Mouse (Mus musculus): ENCODE measurements around the gene Pan3.

Pan3 gene

DNA sequence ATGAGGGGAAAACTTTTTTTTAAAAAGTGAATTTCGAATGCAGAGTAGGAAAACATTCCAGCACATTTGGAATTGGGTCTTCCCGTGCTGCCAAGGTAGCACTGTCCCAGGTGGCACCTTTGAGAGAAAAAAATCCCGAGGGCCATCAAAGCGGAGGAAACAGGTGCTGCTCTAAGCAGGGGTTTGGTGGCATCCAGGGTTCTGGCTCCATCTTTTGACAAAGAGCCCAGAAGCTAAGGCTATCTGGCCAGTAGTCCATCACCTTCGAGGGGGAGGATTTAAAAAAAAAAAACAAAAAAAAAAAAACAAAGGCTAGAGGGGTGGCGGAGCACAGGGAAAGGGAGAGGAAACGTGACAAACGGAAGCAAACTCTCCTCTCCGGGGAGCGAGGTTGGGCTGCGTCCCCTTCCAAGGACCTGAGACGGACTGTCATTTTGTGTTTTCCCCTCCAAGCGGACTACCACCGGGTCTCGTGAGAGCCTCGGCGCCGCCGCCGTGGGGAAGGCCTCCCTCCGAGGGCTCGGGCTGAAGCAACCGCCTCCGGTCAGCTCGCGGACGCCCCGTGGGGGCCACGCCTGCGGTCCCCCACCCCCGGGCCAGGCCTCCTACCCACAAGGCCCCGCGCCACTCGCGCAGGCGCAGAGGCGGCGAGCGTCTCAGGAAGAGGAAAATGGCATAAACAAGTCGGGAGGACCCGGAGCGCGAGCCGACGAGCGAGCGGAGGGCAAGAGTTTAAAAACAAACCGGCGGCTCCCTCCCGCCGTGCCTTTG is at the start of gene Pan3:
Gene Pan3, plus strand, starts transcription at position 627 of the 771 bp plus-strand sequence.
- peak; percentile 94 to 97 for DNase-seq

DNA sequence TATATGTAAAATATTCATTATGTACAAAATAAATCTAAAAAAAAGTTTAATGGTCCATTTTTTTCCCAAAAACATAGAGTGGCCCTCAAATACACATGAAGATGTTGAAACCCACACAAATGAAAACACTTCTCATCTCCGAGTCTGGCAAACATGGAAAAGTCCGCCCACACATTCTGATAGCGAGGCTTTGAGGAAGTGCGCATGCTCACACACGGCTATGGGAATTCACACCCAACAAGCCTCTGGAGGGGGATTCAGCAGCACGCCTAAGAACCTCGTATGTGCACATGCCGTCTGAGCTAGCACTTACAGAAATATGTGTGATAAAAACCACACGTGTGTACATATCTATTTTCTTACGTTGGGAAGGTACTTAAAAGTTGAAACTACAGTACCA is 48.6 kb upstream of the Pan3 start:
- DNase-seq: no peak

DNA sequence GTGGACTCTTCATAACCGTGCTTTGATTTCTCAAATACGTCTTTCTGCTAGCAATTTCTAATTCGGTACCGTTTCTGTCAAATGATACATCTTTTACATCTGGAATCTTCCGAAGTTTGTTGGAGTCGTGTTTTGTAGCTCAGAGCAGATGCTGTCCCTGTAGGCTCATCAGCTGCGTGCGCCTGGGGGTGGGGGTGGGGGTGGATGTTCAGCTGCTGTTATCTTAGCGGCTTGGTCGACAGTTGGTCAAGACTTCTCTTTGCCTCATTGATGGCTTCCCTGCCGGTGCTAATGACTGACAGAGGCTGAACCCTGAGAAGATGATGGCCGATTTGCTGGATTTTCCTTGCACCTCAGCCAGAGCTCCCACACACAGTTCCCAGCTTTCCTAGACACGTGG is 43.1 kb upstream of the Pan3 start:
- no peak for DNase-seq

DNA sequence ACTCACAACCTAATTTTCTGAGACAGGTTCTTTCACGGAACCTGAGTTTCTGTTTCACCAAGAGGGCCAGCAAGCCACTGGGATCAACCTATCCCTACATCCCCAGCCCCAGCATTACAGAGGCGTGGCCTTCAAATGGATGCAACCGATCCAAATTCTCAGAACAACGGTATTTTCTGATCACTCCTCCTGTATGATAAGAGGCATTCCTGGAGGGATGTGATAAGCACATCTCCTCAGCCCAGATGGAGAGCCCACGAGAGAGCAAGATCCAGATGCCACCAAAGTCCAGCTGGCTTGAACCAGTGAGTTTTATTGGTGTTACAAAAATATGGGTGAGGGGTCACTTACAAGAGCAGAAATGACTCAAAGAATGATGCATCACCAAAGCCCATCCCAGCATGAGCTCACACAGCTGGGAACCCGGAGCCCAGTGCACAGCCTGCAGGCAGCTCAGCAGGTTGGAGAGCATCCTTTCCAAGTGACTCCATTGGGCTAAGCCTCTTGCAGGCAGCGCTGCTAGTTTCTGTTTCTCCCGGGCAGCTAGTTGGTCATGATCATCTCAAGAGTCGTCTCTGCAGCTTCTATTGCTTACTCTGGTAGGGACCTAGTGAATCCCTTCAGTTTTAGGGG is 41.5 kb upstream of the Pan3 start:
- DNase-seq: no peak

DNA sequence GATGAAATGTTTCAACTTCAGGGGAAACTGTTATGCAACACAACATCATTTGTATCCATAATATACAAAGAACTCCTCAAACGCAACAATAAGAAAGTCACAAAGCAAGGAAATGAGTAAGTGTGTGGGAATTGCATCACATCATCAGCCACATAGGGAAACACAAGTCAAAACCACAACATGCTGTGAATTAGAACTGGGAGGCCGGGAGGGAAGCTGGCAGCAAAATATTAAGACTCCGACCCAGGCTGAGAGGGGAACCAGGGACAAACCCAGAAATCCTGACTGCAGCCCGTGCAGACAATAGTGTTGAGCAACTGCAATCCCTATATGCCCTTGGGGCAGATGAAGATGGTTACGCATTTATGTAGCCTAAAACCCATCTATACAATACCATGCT is 40.9 kb upstream of the Pan3 start:
- no peak for DNase-seq

DNA sequence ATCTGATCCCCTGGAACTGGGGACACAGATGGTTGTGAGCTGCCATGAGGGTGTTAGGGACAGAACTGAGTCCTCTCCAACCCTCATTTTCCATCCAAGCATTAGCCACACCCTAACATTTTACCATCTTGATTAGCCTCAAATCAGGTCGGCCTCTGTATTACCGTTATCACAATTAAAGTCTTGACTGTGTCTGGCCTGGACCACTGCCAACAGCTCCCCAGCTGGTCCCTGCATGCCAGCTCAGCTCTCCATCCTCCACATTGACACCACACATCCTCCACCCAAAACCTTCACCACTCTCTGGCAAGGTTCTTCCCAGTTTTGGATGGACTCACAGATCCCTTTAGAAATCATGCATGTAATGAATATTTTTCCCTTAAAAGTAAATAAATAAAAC is 39.2 kb upstream of the Pan3 start:
- peak; percentile 10 to 16 for DNase-seq

DNA sequence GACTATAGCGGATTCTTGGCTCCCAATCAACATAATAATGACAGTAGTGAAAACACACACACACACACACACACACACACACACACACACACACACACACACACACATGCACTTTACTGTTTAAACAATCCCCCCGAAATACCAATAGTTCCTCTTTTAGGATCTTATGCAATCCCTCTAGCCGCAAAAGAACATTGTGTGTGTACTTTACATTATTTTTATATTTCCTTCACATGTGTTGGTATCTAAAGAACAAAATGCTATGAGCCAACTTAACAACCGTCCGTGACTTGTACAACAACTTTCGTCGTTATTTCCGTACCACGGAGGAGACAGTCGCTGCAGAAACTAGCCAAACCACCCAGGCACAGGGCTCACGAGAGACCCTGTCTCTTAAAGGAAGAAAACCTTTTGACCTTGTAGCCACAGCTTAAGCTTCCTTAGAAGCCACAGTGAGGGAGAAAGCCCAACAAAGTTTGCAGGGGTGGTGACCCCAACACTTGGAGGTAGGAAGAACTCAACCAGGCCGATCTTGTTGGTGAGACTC is 37.2 kb upstream of the Pan3 start:
- no peak for DNase-seq

DNA sequence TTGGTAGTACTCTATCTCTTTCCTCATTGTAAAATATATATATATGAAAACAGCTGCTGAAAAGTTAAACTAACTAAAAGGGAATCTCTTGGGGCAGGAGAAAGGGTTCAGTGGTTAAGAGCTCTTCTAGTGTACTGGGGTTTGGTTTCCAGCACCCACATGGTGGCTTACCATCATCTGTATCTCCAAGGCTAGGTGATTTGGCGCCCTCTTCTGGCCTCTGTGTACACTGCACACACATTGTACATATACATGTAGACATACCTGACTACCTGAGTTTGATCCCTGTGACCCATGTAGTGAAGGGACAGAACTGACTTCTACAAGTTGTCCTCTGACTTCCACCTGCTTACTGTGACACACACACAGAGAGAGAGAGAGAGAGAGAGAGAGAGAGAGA is 34.9 kb upstream of the Pan3 start:
- no peak for DNase-seq

DNA sequence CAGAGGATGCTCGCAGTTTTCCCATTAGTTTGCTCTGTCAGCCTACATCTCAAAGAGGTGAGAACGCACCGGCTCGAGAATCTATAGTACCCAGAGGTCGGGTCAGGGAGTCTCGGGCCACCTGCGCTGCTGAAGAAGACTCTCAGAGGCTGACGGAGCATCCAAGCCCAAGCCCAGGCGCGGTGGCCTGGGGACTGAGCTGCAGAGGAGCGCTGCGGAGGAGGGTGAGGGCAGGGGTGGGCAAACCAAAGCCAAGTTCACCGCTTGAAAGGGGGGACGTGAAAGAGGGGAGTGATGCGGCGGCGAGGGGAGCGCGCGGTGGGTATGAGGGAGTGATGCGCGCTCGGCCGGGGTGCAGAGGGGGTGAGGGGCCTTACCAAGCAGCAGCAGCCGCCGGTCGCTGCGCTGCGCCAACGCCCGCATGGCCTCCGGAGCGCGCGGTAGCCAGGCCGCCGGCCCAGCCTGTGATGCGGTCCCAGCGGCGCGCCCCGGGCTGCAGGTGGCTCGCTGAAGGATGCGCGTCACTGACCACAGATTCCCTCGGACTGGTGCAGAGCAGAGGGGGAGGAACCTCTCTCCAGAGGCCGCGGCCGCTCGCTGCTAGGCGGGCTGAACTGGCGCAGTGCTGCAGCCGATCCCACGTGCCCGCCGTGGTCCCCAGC is 30.0 kb upstream of the Pan3 start, which contains the start of gene Flt3:
Gene Flt3, minus strand, starts transcription at position 647 of the 662 bp plus-strand sequence.
- DNase-seq: peak; percentile 58 to 76

DNA sequence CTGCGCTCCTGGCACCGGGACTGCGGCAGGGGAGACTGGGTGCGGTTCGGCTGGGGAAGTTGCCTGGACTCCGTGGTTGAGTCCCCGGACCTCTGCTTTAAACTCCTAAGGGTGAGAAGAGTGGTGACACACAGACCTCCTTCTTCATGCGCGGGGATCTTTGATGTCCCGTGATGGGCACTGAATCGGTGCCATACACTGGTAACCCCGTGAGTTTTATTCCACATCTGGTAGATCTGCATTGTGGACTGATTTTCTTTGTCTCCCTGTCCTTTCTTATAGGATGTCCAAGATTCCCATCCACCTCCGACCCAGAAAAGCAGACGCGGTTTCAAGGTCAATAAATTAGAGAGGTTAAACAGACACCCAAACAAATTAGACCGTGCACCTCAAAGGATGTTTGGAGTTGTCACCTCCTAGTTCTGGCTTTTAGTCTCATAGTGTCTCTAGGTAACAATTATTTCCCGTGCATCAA is 29.4 kb upstream of the Pan3 start:
- DNase-seq: no peak

DNA sequence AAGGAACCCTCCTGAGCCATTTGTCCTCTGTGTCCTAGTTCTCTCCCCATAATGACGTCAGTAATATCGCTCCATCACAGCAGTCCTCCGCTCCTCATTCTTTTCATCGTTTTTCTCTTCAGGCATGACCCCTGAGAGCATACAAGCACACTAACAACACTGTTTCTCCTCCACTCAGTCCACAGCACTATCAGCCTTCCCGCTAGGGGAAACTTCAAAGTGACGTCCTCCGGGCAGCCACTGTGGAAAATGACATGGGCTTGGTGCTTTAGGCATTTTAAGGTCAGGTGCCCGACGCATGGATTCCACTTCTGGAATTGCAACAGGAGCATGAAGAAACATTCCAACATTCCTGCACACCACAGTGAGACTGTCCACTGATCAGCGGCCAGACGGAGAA is 28.9 kb upstream of the Pan3 start:
- no peak for DNase-seq

DNA sequence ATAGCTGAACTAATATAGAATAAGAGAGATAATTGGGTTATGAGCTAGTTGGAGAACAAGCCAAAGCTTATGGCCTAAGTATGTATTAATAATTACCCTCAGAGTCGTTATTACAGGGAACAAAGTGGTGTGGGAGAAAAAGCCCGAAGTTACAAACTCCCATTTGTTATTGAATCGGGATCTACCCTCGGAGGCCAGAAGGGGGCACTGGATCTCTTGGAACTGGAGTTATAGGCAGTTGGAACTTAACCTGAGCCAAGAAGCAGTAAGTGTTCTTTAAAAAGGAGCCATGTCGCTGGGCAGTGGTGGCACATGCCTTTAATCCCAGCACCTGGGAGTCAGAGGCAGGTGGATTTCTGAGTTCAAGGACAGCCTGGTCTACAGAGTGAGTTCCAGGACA is 27.5 kb upstream of the Pan3 start:
- peak; percentile 73 to 76 for DNase-seq

DNA sequence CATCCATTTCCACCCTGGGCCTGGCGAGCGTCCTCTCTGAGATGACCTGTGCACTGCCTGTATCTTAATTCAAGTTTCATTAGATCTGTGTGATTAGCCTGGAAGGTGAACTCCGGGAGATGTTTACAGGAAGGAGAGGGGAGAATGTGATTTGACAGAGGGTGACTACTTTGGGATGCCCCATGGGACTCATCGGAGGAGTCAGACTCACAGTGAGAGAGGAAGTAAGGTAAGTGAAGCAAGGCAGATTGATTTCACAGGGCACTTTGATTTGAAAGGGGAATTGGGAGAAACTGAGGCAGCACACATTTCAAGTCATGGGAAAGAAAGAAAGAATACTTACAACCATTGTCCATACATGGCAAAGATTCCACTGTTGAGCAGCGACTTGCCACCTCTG is 23.8 kb upstream of the Pan3 start:
- DNase-seq: no peak

DNA sequence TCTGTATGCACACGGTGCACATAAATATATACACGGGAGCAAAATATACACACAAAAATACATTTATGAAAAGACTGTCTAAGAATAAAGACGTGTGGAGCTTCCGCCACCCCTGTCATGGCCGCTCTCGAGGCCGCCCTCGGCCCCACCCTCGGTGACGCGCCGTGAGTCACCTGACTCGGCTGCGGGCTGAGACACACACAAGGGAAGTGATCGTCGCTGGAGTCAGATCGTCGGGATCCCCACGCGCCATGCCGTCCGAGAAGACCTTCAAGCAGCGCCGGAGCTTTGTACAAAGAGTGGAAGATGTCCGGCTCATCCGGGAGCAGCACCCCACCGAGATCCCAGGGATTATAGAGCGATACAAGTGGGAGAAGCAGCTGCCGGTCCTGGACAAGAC is 21.2 kb upstream of the Pan3 start:
- peak in 1 of 2 experiments; percentile 19 for DNase-seq

DNA sequence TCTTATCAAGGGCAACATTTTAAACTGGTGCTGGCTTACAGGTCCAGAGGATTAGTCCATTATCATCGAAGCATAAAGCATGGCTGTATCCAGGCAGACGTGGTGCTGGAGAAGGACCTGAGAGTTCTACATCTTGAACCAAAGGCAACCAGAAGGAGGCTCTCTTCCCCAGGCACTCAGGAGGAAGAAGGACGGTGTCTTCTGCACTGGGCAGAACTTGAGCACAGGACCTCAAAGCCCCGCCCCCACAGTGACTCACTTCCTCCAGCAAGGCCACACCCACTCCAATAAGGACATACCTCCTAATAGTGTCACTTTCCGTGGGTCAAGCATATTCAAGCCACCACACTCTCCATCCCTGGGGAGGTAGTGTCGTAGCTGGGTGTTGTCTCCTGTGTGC is 19.4 kb upstream of the Pan3 start:
- DNase-seq: no peak

DNA sequence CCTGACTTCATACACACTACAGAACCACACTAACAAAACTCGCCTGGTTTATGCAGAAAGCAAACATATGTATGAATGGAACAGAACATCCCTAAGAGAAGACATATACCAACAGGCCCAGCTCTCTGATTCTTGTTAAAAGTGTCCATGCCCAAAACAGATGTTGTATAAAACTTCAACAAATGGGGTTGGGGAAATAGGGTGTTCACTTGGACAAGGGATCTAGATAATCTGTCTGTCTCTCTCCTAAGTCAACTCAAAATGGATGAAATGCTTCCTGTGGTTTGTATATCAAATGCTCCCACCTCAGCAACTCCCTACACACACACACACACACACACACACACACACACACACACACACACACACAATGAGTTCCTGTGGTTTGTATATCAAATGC is 12.0 kb upstream of the Pan3 start:
- DNase-seq: no peak

DNA sequence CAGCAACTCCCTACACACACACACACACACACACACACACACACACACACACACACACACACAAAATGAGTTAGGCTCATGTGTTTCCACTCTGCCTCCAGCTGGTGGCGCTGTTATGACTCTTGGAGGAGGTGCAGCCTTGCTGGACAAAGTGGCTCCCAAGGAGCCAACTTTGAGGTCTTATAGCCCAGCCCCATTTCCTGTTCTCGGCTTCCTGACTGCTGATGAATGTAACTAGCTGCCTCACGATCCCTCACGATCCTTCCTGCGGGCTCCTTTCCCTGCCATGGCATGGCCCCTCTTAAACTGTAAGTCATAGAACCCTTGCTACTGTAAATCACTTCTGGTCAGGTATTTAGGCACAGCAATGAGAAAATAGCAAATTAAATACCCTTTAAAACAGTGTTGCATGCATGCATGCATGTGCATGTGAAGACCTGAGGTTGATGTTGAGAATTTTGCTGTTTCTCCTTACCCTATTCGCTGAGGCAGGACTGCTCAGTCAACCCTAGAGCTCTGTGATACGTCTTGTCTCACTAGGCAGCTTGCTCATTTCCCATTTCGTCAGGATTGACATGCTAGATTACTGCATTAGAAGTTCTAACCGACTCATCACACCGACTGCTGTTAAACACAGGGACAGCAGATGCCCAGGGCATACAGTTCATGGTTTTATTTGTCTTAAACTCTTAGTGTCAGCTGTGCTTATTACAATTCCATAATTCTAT is 11.4 kb upstream of the Pan3 start:
- DNase-seq: peak; percentile 74 to 79

DNA sequence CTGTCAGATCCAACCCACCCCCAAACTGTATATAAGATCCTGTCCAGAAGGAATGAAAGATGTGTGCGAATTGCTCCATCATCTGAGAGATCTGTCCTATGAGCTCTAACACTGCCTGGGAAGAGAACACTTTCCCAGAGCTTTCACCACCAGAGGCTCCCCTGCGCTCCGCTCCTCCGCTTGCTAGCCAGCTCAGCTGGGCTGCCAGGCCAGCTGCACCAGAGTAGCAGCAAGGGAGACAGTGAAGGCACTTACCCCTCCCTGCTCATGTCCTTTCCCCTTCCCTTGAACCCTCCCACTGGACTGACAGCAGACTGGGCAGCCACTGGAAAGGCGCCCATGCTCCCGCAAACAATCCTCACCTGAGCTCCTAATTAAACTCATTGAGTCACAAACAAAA is 6.3 kb upstream of the Pan3 start:
- DNase-seq: peak; percentile 44 to 48

DNA sequence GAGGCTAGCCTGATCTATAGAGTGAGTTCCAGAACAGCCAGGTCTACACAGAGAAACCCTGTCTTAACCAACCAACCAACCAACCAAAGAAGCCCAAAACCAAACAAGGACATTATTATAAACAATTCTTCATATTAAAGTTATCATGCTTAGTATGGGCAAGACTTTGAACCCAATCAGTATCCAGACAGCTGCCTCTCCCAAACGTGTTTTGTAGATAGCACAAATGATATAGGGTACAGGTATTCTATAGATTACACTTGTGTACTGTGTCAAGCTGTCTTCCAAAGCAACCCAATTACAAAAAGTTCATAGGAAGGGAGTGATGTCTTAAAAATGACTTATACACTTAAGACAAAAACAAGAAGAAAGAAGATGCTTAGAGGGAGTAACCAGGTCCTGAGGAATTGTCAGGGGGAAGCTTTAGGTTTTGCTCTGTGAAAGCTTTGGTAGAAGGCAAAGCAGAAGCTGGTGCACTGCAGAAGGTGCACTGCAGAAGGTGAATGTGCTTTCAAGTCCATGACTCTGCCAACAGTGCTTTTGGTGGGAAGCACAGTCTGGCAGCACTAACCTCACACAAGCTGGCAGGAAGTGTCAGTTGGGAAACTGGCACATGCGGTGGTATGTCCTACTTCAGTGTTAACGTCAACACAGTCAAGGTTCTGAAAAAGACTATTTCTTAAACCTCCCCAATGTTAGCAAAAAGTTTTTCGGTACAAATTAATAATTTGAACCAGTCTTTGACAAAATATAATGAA is 3.7 kb upstream of the Pan3 start:
- DNase-seq: no peak

DNA sequence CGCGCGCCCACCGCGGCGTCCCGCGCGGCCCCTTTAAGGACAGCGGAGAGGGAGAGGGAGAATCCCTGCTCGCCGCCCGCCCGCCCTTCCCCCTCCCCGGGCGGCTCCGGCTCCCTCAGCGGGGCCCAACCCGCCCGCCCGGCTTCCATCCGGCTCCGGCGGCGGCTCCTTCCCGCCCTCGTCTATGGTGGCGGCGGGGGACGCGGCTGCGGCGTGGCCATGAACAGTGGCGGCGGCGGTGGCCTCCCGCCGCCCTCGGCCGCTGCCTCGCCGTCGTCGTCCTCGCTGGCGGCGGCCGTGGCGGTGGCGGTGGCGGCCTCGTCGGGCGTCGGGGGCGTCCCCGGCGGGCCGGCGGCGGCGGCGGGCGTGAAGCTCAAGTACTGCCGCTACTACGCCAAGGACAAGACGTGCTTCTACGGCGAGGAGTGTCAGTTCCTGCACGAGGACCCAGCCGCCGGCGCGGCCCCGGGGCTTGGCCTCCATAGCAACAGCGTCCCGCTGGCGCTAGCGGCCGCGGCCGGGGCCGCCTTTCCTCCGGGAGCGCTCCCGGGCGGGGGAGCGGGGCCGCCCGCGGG is 487 bp downstream of the Pan3 start:
- peak; percentile 58 to 75 for DNase-seq

DNA sequence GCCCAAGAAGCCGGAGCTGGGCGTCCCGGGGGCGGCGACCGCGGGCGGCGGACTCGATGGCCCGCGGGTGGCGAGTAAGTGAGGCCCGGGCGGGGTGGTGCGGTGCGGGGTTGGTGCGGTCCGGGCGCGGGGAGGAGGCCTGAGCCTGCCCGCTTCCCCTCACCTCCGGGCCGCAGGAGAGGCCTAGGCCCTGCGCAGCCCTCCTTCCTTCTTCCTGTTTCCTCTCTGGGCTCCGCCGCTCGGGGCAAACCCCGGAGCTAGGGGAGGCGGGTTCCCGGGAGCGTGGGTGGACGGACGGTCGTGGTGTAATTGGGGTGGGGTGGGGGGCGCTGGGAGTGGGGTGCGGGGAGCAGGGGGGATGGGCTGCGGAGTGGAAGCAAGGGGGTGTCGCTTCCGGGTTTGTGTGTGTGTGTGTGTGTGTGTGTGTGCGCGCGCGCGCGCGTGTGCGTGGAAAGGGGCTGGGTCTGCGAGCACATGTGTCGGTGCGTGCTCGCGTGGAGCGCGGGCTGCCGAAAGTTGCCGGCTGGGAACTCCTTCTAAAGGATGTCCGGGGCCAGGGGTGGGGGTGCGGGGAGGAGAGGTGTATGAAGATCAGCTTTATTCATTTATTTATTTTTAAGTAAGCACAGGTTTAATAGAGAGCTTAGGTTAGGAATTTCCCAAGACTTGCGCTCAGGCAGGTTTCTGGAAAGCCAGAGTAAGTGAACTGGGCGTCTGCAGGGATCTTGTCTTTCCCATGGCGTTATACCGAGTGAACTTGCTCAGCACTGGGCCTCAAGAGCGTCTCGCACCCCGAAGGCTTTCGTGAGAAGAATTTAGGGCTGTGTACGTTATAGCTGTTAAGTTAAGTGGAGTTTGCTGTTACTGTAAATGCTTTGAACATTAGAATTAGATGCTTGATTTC is 1.2 kb downstream of the Pan3 start:
- peak; percentile 75 to 86 for DNase-seq
